Mouse (Mus musculus) small intestine, adult 2 months (tissue): ENCODE data around the gene Fbxl14.

Source experiments
- CTCF ChIP-seq: fragments of 200-500 bp; IDR thresholded peaks from 2 replicates; pipeline ENCODE4 v1.5.1; 2012; ENCODE audit warnings: low read depth, mild to moderate bottlenecking, control low read depth, inconsistent platforms, low read length, moderate library complexity, mixed read lengths; ENCODE audit not compliant: insufficient replicate concordance, insufficient read length; ENCODE audit errors: extremely low read depth
- POLR2A ChIP-seq: fragments of 200-500 bp; IDR thresholded peaks from 2 replicates; pipeline ENCODE4 v1.6.1; 2012; ENCODE audit warnings: low read depth, mild to moderate bottlenecking, control low read depth, inconsistent platforms, low read length, moderate library complexity

DNA sequence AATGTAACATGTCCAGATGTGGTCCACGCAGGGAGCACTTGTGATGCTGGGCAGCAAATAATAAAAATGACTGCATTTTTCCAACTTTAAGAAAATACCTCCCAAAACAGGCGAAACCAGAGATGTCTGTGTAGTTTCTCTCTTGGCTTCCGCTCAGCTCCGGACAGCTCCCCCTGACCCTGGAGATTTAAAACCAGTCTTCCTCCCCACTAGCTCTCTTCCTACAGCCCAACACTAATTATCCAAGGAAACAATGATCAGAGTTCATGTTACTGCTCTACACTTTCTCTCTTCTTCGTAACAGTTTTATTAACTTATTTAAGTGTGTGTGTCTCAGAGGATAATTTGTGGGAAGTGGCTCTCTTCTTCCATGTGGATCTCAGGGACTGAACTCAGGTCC lies 19.1 kb upstream of the Fbxl14 start:
- no peak for TF ChIP-seq CTCF
- no peak for TF ChIP-seq POLR2A
